Comparison of ENCODE assay signal across 10 mouse cellular contexts in genomic region chr7:25703793-25704494, GRCm38 (mm10). TPM values are rescaled to one million over a fixed set of nuclear protein-coding genes. Genes with fewer than 3 reads are reported as not detected.
A peak's percentile ranks its signal among the peaks of the same experiment; 100 is the strongest.
DNase-seq lines count a peak whose midpoint lies in the region; ATAC-seq lines count a peak whose summit lies in the region.
"Had no signal": no experiment of that assay in that cellular context is flagged by ENCODE, and none has a peak within 500 bp of the region (broad histone marks: within the 10 kb centered on the region; RNA-seq: fewer than 3 reads in every experiment).

No protein-coding gene starts in this region.

- no peaks in the 10 kb centered on the region for H3K36me3 ChIP-seq in forebrain, embryonic 11.5 days (ENCODE audit: control insufficient read depth, insufficient read depth, low read length)
- H3K36me3 ChIP-seq in midbrain, embryonic 13.5 days, result no peaks in the 10 kb centered on the region

- DNase-seq in kidney, postnatal 36 days, result peak; percentile 36 to 62
- no peak for DNase-seq in kidney, postnatal 14 days
- no peak for DNase-seq in forebrain, embryonic 11.5 days (ENCODE audit: low spot score)
- DNase-seq in heart, postnatal 10 days, result peak; percentile 59 to 63
- no peak for DNase-seq in left cerebral cortex, postnatal 14 days (ENCODE audit: low spot score in 2 of 2)

- H3K27me3 ChIP-seq in forebrain, embryonic 11.5 days (ENCODE audit: control insufficient read depth, insufficient read depth, low read length), result no peaks in the 10 kb centered on the region; the same call in 1 of the 2 replicates
- peaks cover 15% of the 10 kb centered on the region for H3K27me3 ChIP-seq in midbrain, embryonic 13.5 days

- H3K4me2 ChIP-seq in forebrain, embryonic 11.5 days (ENCODE audit: low read depth, low read length, severe bottlenecking), result no peak overlapping the region
- peak overlapping the region; percentile 60; the same call in 1 of the 2 replicates for H3K4me2 ChIP-seq in midbrain, embryonic 13.5 days (replicated peaks)

- H3K9ac ChIP-seq in forebrain, embryonic 11.5 days (ENCODE audit: low read length), result no peak overlapping the region
- no peak overlapping the region for H3K9ac ChIP-seq in midbrain, embryonic 13.5 days (replicated peaks)

- no peak overlapping the region for H3K27ac ChIP-seq in forebrain, embryonic 11.5 days (ENCODE audit: low read depth, low read length)
- no peak overlapping the region for H3K27ac ChIP-seq in midbrain, embryonic 13.5 days
- H3K27ac ChIP-seq: macrophage had no signal

- peaks cover 3% of the 10 kb centered on the region; the same call in 1 of the 2 replicates for H3K9me3 ChIP-seq in forebrain, embryonic 11.5 days (ENCODE audit: control insufficient read depth, low read length)
- H3K9me3 ChIP-seq in midbrain, embryonic 13.5 days, result no peaks in the 10 kb centered on the region

- WGBS in forebrain, embryonic 11.5 days, result 17% methylated on average over 10 of the region's 10 CpGs
- 19% methylated on average over 10 of the region's 10 CpGs for WGBS in midbrain, embryonic 13.5 days

- no peak overlapping the region for H3K4me3 ChIP-seq in forebrain, embryonic 11.5 days (ENCODE audit: low read depth, low read length)
- peak overlapping the region; percentile 35; the same call in 1 of the 2 replicates for H3K4me3 ChIP-seq in midbrain, embryonic 13.5 days (replicated peaks)

- intact Hi-C loops in heart, postnatal 10 days (cut with DNase I), result loop anchor here (1.0 kb wide), 1 partner anchor 15 kb away; no protein-coding TSS in a partner anchor
- intact Hi-C loops in left cerebral cortex, postnatal 14 days (cut with DNase I), result no loop called here

- H3K4me1 ChIP-seq in forebrain, embryonic 11.5 days (replicated peaks; ENCODE audit: control insufficient read depth, insufficient read depth, low read length), result no peaks in the 10 kb centered on the region
- H3K4me1 ChIP-seq in midbrain, embryonic 13.5 days (replicated peaks), result peaks cover 15% of the 10 kb centered on the region

- ATAC-seq in forebrain, embryonic 11.5 days (replicated peaks; ENCODE audit: low FRiP score), result peak; percentile 45; the same call in 1 of the 2 replicates
- ATAC-seq in midbrain, embryonic 13.5 days, result peak; percentile 65
- no peak for ATAC-seq in monocyte, adult 5-6 weeks (replicated peaks; ENCODE audit: insufficient number of reproducible peaks, low FRiP score, low TSS enrichment, poor library complexity, severe bottlenecking)
- no peak for ATAC-seq in megakaryocyte progenitor cell, adult 5-6 weeks (replicated peaks; ENCODE audit: poor library complexity)
- ATAC-seq: inflammation-experienced regulatory T-cells, adult 6 months had no signal

RNA-seq across cellular contexts. Expression of gene Ccdc97, which starts 14.9 kb away (rescaled TPM):
- polyA plus RNA-seq in forebrain, embryonic 11.5 days (2014; fragmentation: Nextera tagmentation; extraction: Ambion mirVana), result 37.8 and 41.2 TPM in 2 replicates
- total RNA-seq in heart, postnatal 10 days (2021), result 10 to 100 TPM; 48.9 to 51.9 TPM
- 29.9 and 35.9 TPM in 2 replicates for polyA plus RNA-seq in midbrain, embryonic 13.5 days (2015; fragmentation: Nextera tagmentation; extraction: Ambion mirVana)
- 10 to 100 TPM; 56.2 to 56.7 TPM for total RNA-seq in left cerebral cortex, postnatal 14 days (2021)
- 33.9 to 38.4 TPM (median 36.5 TPM) in 3 replicates for total RNA-seq in monocyte, adult 5-6 weeks (2017)
- 25.1 and 27.4 TPM in 2 replicates for total RNA-seq in megakaryocyte progenitor cell, adult 5-6 weeks (2015)
- total RNA-seq in megakaryocyte progenitor cell, adult 5-6 weeks (2017), result 10.5 and 18.3 TPM in 2 replicates

RNA-seq across cellular contexts. Expression of gene Tgfb1, which starts 17.1 kb away (rescaled TPM):
- polyA plus RNA-seq in forebrain, embryonic 11.5 days (2014; fragmentation: Nextera tagmentation; extraction: Ambion mirVana), result 1.1 and 1.6 TPM in 2 replicates
- 10 to 100 TPM; 43.6 to 45.5 TPM for total RNA-seq in heart, postnatal 10 days (2021)
- 0.59 and 1.2 TPM in 2 replicates for polyA plus RNA-seq in midbrain, embryonic 13.5 days (2015; fragmentation: Nextera tagmentation; extraction: Ambion mirVana)
- 10 to 100 TPM; 10.9 to 11.1 TPM for total RNA-seq in left cerebral cortex, postnatal 14 days (2021)
- 59.4 to 115 TPM (median 71.4 TPM) in 3 replicates for total RNA-seq in monocyte, adult 5-6 weeks (2017)
- 237 and 286 TPM in 2 replicates for total RNA-seq in megakaryocyte progenitor cell, adult 5-6 weeks (2015)
- 35.7 and 35.8 TPM in 2 replicates for total RNA-seq in megakaryocyte progenitor cell, adult 5-6 weeks (2017)

RNA-seq across cellular contexts. Expression of gene B9d2, which starts 23.4 kb away (rescaled TPM):
- 30.4 and 35.1 TPM in 2 replicates for polyA plus RNA-seq in forebrain, embryonic 11.5 days (2014; fragmentation: Nextera tagmentation; extraction: Ambion mirVana)
- 10 to 100 TPM; 12.3 to 14.3 TPM for total RNA-seq in heart, postnatal 10 days (2021)
- 40.3 and 41.4 TPM in 2 replicates for polyA plus RNA-seq in midbrain, embryonic 13.5 days (2015; fragmentation: Nextera tagmentation; extraction: Ambion mirVana)
- 10 to 100 TPM; 25.5 to 30.1 TPM for total RNA-seq in left cerebral cortex, postnatal 14 days (2021)
- total RNA-seq in monocyte, adult 5-6 weeks (2017), result 29.3 to 50.4 TPM (median 44.2 TPM) in 3 replicates
- 34.4 and 38.7 TPM in 2 replicates for total RNA-seq in megakaryocyte progenitor cell, adult 5-6 weeks (2015)
- 38.2 and 39.8 TPM in 2 replicates for total RNA-seq in megakaryocyte progenitor cell, adult 5-6 weeks (2017)

RNA-seq across cellular contexts. Expression of gene Tmem91, which starts 29.0 kb away (rescaled TPM):
- 2.7 and 3.2 TPM in 2 replicates for polyA plus RNA-seq in forebrain, embryonic 11.5 days (2014; fragmentation: Nextera tagmentation; extraction: Ambion mirVana)
- total RNA-seq in heart, postnatal 10 days (2021), result not detected
- polyA plus RNA-seq in midbrain, embryonic 13.5 days (2015; fragmentation: Nextera tagmentation; extraction: Ambion mirVana), result 8.8 and 9.7 TPM in 2 replicates
- total RNA-seq in left cerebral cortex, postnatal 14 days (2021), result 10 to 100 TPM; 40.2 to 48.8 TPM
- total RNA-seq in monocyte, adult 5-6 weeks (2017), result 0.29 to 1.2 TPM (median 0.96 TPM) in 3 replicates
- 0.69 and 1.0 TPM in 2 replicates for total RNA-seq in megakaryocyte progenitor cell, adult 5-6 weeks (2015)
- total RNA-seq in megakaryocyte progenitor cell, adult 5-6 weeks (2017), result not detected in 2 replicates

RNA-seq across cellular contexts. Expression of gene Exosc5, which starts 45.0 kb away (rescaled TPM):
- 52.2 and 56.4 TPM in 2 replicates for polyA plus RNA-seq in forebrain, embryonic 11.5 days (2014; fragmentation: Nextera tagmentation; extraction: Ambion mirVana)
- 10 to 100 TPM; 17.9 to 20.6 TPM for total RNA-seq in heart, postnatal 10 days (2021)
- 44.2 and 44.8 TPM in 2 replicates for polyA plus RNA-seq in midbrain, embryonic 13.5 days (2015; fragmentation: Nextera tagmentation; extraction: Ambion mirVana)
- total RNA-seq in left cerebral cortex, postnatal 14 days (2021), result 10 to 100 TPM; 22.6 to 23.9 TPM
- 20.9 to 26.6 TPM (median 23.0 TPM) in 3 replicates for total RNA-seq in monocyte, adult 5-6 weeks (2017)
- 80.7 and 84.9 TPM in 2 replicates for total RNA-seq in megakaryocyte progenitor cell, adult 5-6 weeks (2015)
- total RNA-seq in megakaryocyte progenitor cell, adult 5-6 weeks (2017), result 55.6 and 71.8 TPM in 2 replicates

Comparison
In these comparisons a context has a peak if more than half of its experiments do, and no peak if none do; other contexts are left out.
1. DNase-seq: peak in kidney, postnatal 36 days (2 of 2) and heart, postnatal 10 days (2 of 2); none in kidney, postnatal 14 days (single experiment), forebrain, embryonic 11.5 days (single experiment) and left cerebral cortex, postnatal 14 days (0 of 2).
2. ATAC-seq: peak in forebrain, embryonic 11.5 days (single experiment) and midbrain, embryonic 13.5 days (single experiment); none in monocyte, adult 5-6 weeks (single experiment) and megakaryocyte progenitor cell, adult 5-6 weeks (single experiment).